Mouse (Mus musculus): ENCODE results near the gene Sec22b. TPM values are rescaled to one million over a fixed set of nuclear protein-coding genes. Genes with fewer than 3 reads are reported as not detected.
A peak's percentile ranks its signal among the peaks of the same experiment; 100 is the strongest.

The Sec22b gene
- polyA plus RNA-seq, 1 experiment from 2014 or later, result 109 TPM

DNA sequence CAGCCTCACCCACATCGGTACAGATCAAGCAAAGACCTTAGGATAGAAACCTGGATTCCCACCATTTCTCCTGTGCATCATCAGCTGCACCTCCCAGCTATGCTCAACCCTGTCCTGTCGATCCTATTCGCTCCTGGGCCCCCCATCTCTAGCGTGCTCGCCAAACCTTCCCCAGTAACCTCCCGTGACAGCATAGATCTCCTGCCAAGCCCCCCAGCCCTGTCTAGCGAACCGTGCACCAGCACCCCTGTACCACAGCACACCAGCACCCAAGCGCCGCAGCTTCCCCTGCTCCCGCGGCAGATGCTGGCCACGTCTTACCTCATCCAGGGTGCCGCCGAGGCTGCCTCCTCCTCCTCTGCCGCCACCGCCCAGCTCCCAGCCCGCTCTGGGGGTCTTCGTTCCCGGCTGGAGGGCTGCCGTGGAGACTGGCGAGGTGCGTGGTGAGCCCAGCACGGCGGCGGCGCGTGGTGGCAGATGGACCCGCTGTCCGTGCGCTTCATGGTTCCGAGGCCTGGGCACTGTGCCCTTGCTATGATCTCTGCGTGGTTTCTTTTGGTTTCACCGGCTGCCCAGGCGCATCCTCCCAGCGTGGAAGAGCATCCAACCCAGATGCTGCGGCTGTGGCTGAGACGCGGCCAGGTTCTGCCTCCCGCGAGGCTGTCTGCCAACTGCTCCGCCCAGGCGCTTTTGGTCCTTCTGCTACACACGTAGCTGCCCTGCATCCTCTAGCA is 12.7 kb upstream of the Sec22b start, which contains the start of gene Pde4dip:
Pde4dip (minus strand) TSS at position 540 of the 734 bp plus-strand sequence.
- no peak within 1 kb of the TSS for H3K27ac ChIP-seq (ENCODE audit: low read depth, low read length)
- H3K36me3 ChIP-seq (ENCODE audit: control insufficient read depth, insufficient read depth, low read length), result no peaks in the 10 kb centered on the region
- peak within 1 kb of the TSS; percentile 48 for H3K4me3 ChIP-seq (ENCODE audit: low read depth, low read length)
- ATAC-seq (replicated peaks; ENCODE audit: low FRiP score) (no peak), DNase-seq (ENCODE audit: low spot score) (no peak)
- WGBS, result 2% methylated on average over 44 of the region's 44 CpGs
- H3K9me3 ChIP-seq (ENCODE audit: control insufficient read depth, low read length), result no peaks in the 10 kb centered on the region
- H3K4me1 ChIP-seq (replicated peaks; ENCODE audit: control insufficient read depth, insufficient read depth, low read length), result peaks cover 4% of the 10 kb centered on the region; the same call in 1 of the 2 replicates
- H3K27me3 ChIP-seq (replicated peaks; ENCODE audit: control insufficient read depth, insufficient read depth, low read length), result peaks cover 27% of the 10 kb centered on the region
- H3K9ac ChIP-seq (ENCODE audit: low read depth, low read length), result no peak within 1 kb of the TSS
- H3K4me2 ChIP-seq, result peak within 1 kb of the TSS; percentile 63

DNA sequence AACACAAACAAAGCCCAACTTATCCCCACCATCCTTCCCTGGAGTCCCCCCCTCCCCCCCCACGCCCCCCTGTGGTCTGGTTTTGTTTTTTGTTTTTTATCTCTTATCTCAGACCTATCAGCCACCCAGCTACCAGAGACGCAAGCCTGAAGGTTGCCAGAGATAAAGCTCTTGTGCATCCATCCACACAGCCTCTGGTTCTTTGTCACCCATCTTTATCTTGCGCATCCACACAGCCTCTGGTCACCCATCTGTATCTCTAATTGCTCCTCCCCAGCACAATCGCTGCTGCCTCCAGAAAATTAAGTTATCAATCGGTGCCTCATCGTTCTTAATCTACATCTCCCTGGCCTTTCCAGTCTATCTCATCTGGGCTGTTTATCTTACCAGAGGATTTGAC is 10.8 kb upstream of the Sec22b start:
- DNase-seq (ENCODE audit: low spot score) (no peak), ATAC-seq (replicated peaks; ENCODE audit: low FRiP score) (peak; percentile 81)
- peaks cover 4% of the 10 kb centered on the region; the same call in 1 of the 2 replicates for H3K4me1 ChIP-seq (replicated peaks; ENCODE audit: control insufficient read depth, insufficient read depth, low read length)
- peaks cover 27% of the 10 kb centered on the region for H3K27me3 ChIP-seq (replicated peaks; ENCODE audit: control insufficient read depth, insufficient read depth, low read length)
- no peak overlapping the region for H3K4me3 ChIP-seq (ENCODE audit: low read depth, low read length)
- H3K4me2 ChIP-seq, result no peak overlapping the region
- 17% methylated on average over 6 of the region's 6 CpGs for WGBS
- no peak overlapping the region for H3K9ac ChIP-seq (ENCODE audit: low read depth, low read length)
- H3K9me3 ChIP-seq (ENCODE audit: control insufficient read depth, low read length), result no peaks in the 10 kb centered on the region
- H3K27ac ChIP-seq (ENCODE audit: low read depth, low read length), result no peak overlapping the region
- no peaks in the 10 kb centered on the region for H3K36me3 ChIP-seq (ENCODE audit: control insufficient read depth, insufficient read depth, low read length)

DNA sequence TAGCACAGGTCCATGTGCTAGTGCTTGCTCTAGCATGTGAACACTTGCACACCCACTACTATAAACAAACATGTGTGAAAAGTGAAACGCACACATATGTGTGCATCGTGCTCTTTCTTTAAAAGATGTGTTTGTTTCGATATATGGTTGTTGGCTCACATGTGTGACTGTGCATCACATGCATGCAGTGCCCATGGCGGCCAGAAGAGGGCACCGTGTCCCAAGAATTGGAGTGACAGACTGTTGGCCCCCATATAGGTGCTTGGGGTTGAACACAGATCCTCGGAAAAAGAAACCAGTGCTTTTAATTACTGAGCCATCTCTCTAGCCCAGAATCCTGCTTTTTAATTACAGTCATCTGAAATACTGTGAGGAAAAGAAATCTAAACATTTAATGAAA is 6.3 kb upstream of the Sec22b start:
- no peaks in the 10 kb centered on the region for H3K36me3 ChIP-seq (ENCODE audit: control insufficient read depth, insufficient read depth, low read length)
- no peak overlapping the region for H3K9ac ChIP-seq (ENCODE audit: low read depth, low read length)
- 44% methylated on average over 6 of the region's 6 CpGs for WGBS
- no peak overlapping the region for H3K4me3 ChIP-seq (ENCODE audit: low read depth, low read length)
- H3K4me2 ChIP-seq, result no peak overlapping the region
- ATAC-seq (replicated peaks; ENCODE audit: low FRiP score) (0 out of 2 replicates have a peak, but pooled peaks have one; percentile 29), DNase-seq (ENCODE audit: low spot score) (no peak)
- H3K9me3 ChIP-seq (ENCODE audit: control insufficient read depth, low read length), result no peaks in the 10 kb centered on the region
- H3K4me1 ChIP-seq (replicated peaks; ENCODE audit: control insufficient read depth, insufficient read depth, low read length), result no peaks in the 10 kb centered on the region
- H3K27ac ChIP-seq (ENCODE audit: low read depth, low read length), result no peak overlapping the region
- peaks cover 8% of the 10 kb centered on the region; the same call in 1 of the 2 replicates for H3K27me3 ChIP-seq (replicated peaks; ENCODE audit: control insufficient read depth, insufficient read depth, low read length)

DNA sequence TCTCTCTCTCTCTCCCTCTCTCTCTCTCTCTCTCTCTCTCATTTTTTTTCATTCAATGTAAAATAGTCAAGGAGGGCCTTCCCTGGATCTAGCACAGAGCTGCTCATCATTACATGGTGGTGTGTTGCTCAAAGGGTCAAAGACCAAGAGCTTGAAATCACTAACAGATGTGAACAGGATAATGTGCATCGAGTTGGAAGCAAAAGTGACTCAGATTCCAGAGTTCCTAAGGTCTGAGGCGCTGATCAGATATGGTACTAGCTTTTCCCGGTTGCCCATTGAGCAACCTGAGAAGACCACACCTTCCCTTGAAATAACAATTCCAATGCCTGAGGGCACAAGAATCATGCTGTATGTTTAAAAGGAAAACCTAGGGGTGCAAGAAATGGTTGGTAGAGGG is 2.6 kb upstream of the Sec22b start:
- Histone ChIP-seq H3K4me2 (no peak overlapping the region), H3K27ac (ENCODE audit: low read depth, low read length) (no peak overlapping the region), H3K36me3 (ENCODE audit: control insufficient read depth, insufficient read depth, low read length) (no peaks in the 10 kb centered on the region), H3K4me1 (replicated peaks; ENCODE audit: control insufficient read depth, insufficient read depth, low read length) (peaks cover 8% of the 10 kb centered on the region), H3K27me3 (replicated peaks; ENCODE audit: control insufficient read depth, insufficient read depth, low read length) (no peaks in the 10 kb centered on the region), H3K9me3 (ENCODE audit: control insufficient read depth, low read length) (no peaks in the 10 kb centered on the region), H3K4me3 (ENCODE audit: low read depth, low read length) (no peak overlapping the region), H3K9ac (ENCODE audit: low read depth, low read length) (no peak overlapping the region)
- no peak for ATAC-seq (replicated peaks; ENCODE audit: low FRiP score)
- DNase-seq (ENCODE audit: low spot score), result no peak
- 64% methylated on average over 3 of the region's 3 CpGs for WGBS

DNA sequence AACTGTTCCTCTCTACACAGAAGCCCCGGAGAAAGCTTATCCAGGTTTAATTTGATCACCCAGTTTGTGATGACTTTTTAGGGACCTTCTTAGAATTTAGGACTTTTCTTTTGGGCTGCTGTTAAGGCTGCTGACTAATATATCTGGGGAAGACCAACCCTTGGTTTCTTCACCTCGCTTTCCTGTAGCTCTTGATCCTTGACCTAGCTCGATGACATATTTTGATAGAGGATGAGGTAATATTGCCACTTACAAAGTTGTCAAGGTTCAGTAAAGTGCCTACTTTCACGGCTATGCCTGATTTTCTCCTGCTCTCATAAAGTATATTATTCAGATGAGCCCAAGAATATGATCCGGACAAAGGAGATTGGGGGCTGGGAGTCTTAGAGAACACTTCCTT is 596 bp downstream of the Sec22b start:
- H3K27me3 ChIP-seq (replicated peaks; ENCODE audit: control insufficient read depth, insufficient read depth, low read length), result no peaks in the 10 kb centered on the region
- peak overlapping the region; percentile 91 for H3K4me2 ChIP-seq
- ATAC-seq (replicated peaks; ENCODE audit: low FRiP score), result no peak
- no peaks in the 10 kb centered on the region for H3K9me3 ChIP-seq (ENCODE audit: control insufficient read depth, low read length)
- H3K4me1 ChIP-seq (replicated peaks; ENCODE audit: control insufficient read depth, insufficient read depth, low read length), result peaks cover 8% of the 10 kb centered on the region
- WGBS, result 12% methylated on average over 5 of the region's 5 CpGs
- H3K36me3 ChIP-seq (ENCODE audit: control insufficient read depth, insufficient read depth, low read length), result no peaks in the 10 kb centered on the region
- peak overlapping the region; percentile 84 for H3K4me3 ChIP-seq (ENCODE audit: low read depth, low read length)
- H3K27ac ChIP-seq (ENCODE audit: low read depth, low read length), result no peak overlapping the region
- H3K9ac ChIP-seq (ENCODE audit: low read depth, low read length), result peak overlapping the region; percentile 84
- no peak for DNase-seq (ENCODE audit: low spot score)

DNA sequence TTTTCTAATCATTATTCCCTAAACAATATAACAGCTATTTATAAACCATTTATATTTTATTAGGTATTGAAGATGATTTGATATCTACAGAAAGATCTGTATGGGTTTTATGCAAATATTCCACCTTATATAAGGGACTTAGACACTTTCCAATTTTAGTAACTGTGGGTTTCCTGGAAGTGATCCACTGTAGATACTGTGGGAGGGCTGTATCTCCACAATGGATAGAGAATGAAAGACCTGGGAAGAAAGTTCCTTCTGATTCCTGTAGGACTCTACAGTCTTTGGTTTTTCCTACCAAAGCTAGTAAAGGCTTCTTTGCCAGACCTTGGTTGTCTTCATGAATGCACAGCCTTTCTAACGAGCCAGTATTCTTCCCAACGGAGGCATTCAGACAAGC is 8.7 kb downstream of the Sec22b start:
- DNase-seq (ENCODE audit: low spot score) (no peak), ATAC-seq (replicated peaks; ENCODE audit: low FRiP score) (no peak)
- no peaks in the 10 kb centered on the region for H3K27me3 ChIP-seq (replicated peaks; ENCODE audit: control insufficient read depth, insufficient read depth, low read length)
- H3K27ac ChIP-seq (ENCODE audit: low read depth, low read length), result no peak overlapping the region
- peaks cover 8% of the 10 kb centered on the region; the same call in 1 of the 2 replicates for H3K36me3 ChIP-seq (ENCODE audit: control insufficient read depth, insufficient read depth, low read length)
- no peak overlapping the region for H3K4me3 ChIP-seq (ENCODE audit: low read depth, low read length)
- H3K9me3 ChIP-seq (ENCODE audit: control insufficient read depth, low read length), result no peaks in the 10 kb centered on the region
- no peak overlapping the region for H3K4me2 ChIP-seq
- WGBS, result 84% methylated on average over 2 of the region's 2 CpGs
- H3K4me1 ChIP-seq (replicated peaks; ENCODE audit: control insufficient read depth, insufficient read depth, low read length), result no peaks in the 10 kb centered on the region
- H3K9ac ChIP-seq (ENCODE audit: low read depth, low read length), result no peak overlapping the region

DNA sequence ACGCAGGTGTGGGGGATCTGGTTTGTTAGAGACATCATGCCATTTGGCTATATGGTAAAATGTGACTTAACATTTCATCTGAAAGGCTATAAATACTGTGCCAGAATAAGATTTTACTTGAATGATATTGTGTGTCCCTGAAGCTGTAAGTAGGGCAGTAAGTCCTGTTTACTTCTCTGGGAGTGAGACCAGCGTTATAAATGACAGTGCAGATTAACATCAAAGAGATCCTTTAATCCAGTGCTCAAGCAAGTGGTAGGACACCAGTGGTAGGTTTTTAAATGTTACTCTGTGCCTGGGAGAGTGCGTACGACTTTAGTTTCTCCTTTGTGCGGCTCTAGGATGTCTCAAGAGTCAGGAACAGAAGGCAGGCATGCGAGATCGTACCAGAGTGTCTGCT is 10.1 kb downstream of the Sec22b start:
- Histone ChIP-seq H3K4me2 (no peak overlapping the region), H3K36me3 (ENCODE audit: control insufficient read depth, insufficient read depth, low read length) (peaks cover 12% of the 10 kb centered on the region), H3K27me3 (replicated peaks; ENCODE audit: control insufficient read depth, insufficient read depth, low read length) (no peaks in the 10 kb centered on the region), H3K9me3 (ENCODE audit: control insufficient read depth, low read length) (no peaks in the 10 kb centered on the region), H3K4me1 (replicated peaks; ENCODE audit: control insufficient read depth, insufficient read depth, low read length) (no peaks in the 10 kb centered on the region), H3K9ac (ENCODE audit: low read depth, low read length) (no peak overlapping the region), H3K27ac (ENCODE audit: low read depth, low read length) (no peak overlapping the region), H3K4me3 (ENCODE audit: low read depth, low read length) (no peak overlapping the region)
- WGBS, result 88% methylated on average over 7 of the region's 7 CpGs
- ATAC-seq (replicated peaks; ENCODE audit: low FRiP score) (no peak), DNase-seq (ENCODE audit: low spot score) (no peak)

DNA sequence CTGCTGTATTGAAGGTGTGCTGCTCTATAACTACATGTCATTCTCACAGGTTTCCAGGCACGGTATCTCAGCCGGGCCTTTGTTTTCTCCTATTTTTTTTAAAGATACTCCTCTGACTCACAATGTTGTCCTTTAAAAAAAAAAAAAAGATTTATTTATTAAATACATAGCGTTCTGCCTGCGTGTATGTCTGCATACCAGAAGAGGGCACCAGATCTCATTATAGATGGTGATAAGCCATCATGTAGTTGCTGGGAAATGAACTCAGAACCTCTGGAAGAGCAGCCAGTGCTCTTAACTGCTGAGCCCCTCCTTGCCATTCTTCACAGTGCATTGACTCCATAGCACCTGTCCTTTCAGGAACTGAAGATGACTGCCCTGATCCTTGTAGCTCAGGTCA is 14.1 kb downstream of the Sec22b start:
- Histone ChIP-seq H3K4me3 (ENCODE audit: low read depth, low read length) (no peak overlapping the region), H3K4me1 (replicated peaks; ENCODE audit: control insufficient read depth, insufficient read depth, low read length) (no peaks in the 10 kb centered on the region), H3K27me3 (replicated peaks; ENCODE audit: control insufficient read depth, insufficient read depth, low read length) (no peaks in the 10 kb centered on the region), H3K9ac (ENCODE audit: low read depth, low read length) (no peak overlapping the region), H3K4me2 (no peak overlapping the region), H3K27ac (ENCODE audit: low read depth, low read length) (no peak overlapping the region), H3K36me3 (ENCODE audit: control insufficient read depth, insufficient read depth, low read length) (peaks cover 9% of the 10 kb centered on the region), H3K9me3 (ENCODE audit: control insufficient read depth, low read length) (no peaks in the 10 kb centered on the region)
- 72% methylated on average over 4 of the region's 4 CpGs for WGBS
- DNase-seq (ENCODE audit: low spot score), result no peak
- ATAC-seq (replicated peaks; ENCODE audit: low FRiP score), result no peak

DNA sequence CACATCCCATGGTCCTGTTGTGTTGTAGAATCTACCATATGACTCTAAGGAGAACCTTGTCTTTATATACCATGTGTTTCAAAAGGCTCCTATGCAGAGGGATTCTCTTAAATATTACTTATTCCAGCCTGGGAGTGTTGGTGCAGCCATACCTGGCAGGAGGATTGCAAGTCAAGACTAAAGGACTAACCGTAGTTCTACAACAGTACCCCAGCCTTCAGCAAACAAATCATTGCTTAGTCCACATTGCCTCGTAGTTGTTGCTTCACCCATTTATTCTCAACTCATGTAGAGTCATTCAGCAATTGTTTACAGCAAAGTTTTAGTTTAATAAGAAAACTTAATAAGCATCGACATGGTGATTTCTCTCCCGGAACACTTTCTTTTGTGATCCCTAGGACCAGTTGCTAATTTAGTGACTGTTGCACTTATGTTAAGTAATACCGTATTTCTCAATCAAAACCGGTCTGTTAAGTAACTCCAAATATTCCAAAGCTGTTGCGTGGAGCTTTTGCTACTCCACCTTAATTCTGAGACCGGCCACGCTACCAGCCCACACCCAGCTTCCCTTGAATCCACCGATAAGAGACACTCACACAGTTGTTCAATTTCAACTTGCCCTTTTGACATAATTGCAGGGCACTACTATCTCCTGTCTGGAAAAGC is 18.0 kb downstream of the Sec22b start:
- H3K4me3 ChIP-seq (ENCODE audit: low read depth, low read length), result no peak overlapping the region
- H3K4me1 ChIP-seq (replicated peaks; ENCODE audit: control insufficient read depth, insufficient read depth, low read length), result no peaks in the 10 kb centered on the region
- DNase-seq (ENCODE audit: low spot score) (no peak), ATAC-seq (replicated peaks; ENCODE audit: low FRiP score) (no peak)
- H3K27ac ChIP-seq (ENCODE audit: low read depth, low read length), result no peak overlapping the region
- 94% methylated on average over 10 of the region's 10 CpGs for WGBS
- peaks cover 13% of the 10 kb centered on the region for H3K36me3 ChIP-seq (ENCODE audit: control insufficient read depth, insufficient read depth, low read length)
- no peaks in the 10 kb centered on the region for H3K9me3 ChIP-seq (ENCODE audit: control insufficient read depth, low read length)
- H3K4me2 ChIP-seq, result no peak overlapping the region
- no peak overlapping the region for H3K9ac ChIP-seq (ENCODE audit: low read depth, low read length)
- H3K27me3 ChIP-seq (replicated peaks; ENCODE audit: control insufficient read depth, insufficient read depth, low read length), result no peaks in the 10 kb centered on the region
